Mouse (Mus musculus) thymus, postnatal 10 days (tissue): ENCODE results near the gene Zfp804a.

ENCODE experiments used
- DNase-seq, 2 experiments: peaks; one replicate each; pipeline ENCODE4 v3.0.0; 2021; ENCODE audit warnings: low spot score in 2 of 2

The Zfp804a gene

GRCm38 (mm10) chr2:82053185-82053891 lies at the start of gene Zfp804a:
Gene Zfp804a, plus strand, starts transcription at chr2:82053222.
- no peak for DNase-seq

- DNase-seq: no peak
These were observed 1.4 kb upstream of the Zfp804a start for GRCm38 (mm10) chr2:82051635-82052034.

GRCm38 (mm10) chr2:82052338-82053184 lies 461 bp upstream of the Zfp804a start:
- DNase-seq: no peak

GRCm38 (mm10) chr2:82054446-82054845 lies 1.4 kb downstream of the Zfp804a start:
- DNase-seq: no peak

- no peak for DNase-seq
These were observed 11.6 kb downstream of the Zfp804a start for GRCm38 (mm10) chr2:82064671-82065070.

- DNase-seq: no peak
These were observed 14.9 kb downstream of the Zfp804a start for GRCm38 (mm10) chr2:82067912-82068311.

- DNase-seq: no peak
These were observed 16.1 kb downstream of the Zfp804a start for GRCm38 (mm10) chr2:82069172-82069571.

- no peak for DNase-seq
These were observed 23.9 kb downstream of the Zfp804a start for GRCm38 (mm10) chr2:82076883-82077282.

GRCm38 (mm10) chr2:82078287-82078994 lies 25.4 kb downstream of the Zfp804a start:
- no peak for DNase-seq

GRCm38 (mm10) chr2:82080678-82081077 lies 27.7 kb downstream of the Zfp804a start:
- no peak for DNase-seq

GRCm38 (mm10) chr2:82113148-82113547 lies 60.1 kb downstream of the Zfp804a start:
- no peak for DNase-seq

GRCm38 (mm10) chr2:82113650-82114049 lies 60.6 kb downstream of the Zfp804a start:
- no peak for DNase-seq

- no peak for DNase-seq
These were observed 66.6 kb downstream of the Zfp804a start for GRCm38 (mm10) chr2:82119577-82119976.

GRCm38 (mm10) chr2:82178693-82179092 lies 125.7 kb downstream of the Zfp804a start:
- no peak for DNase-seq

GRCm38 (mm10) chr2:82181010-82181409 lies 128.0 kb downstream of the Zfp804a start:
- DNase-seq: no peak

GRCm38 (mm10) chr2:82199901-82200300 lies 146.9 kb downstream of the Zfp804a start:
- no peak for DNase-seq

GRCm38 (mm10) chr2:82200616-82201015 lies 147.6 kb downstream of the Zfp804a start:
- no peak for DNase-seq

- DNase-seq: no peak
These were observed 157.6 kb downstream of the Zfp804a start for GRCm38 (mm10) chr2:82210605-82211004.

- no peak for DNase-seq
These were observed 158.9 kb downstream of the Zfp804a start for GRCm38 (mm10) chr2:82211972-82212371.

- no peak for DNase-seq
These were observed 164.9 kb downstream of the Zfp804a start for GRCm38 (mm10) chr2:82217873-82218272.

GRCm38 (mm10) chr2:82246020-82246419 lies 193.0 kb downstream of the Zfp804a start:
- DNase-seq: no peak

- no peak for DNase-seq
These were observed 194.0 kb downstream of the Zfp804a start for GRCm38 (mm10) chr2:82246902-82247522.
